Mouse (Mus musculus) ES-E14 (cell line): ENCODE measurements around the gene Igfbp6.

Experiments used
- MAFK ChIP-seq: IDR thresholded peaks from 2 replicates; pipeline ENCODE4 v1.6.1; 2014; ENCODE audit warnings: mild to moderate bottlenecking, low read depth, low read length, inconsistent platforms; ENCODE audit not compliant: insufficient read depth
- ZNF384 ChIP-seq: IDR thresholded peaks from 2 replicates; pipeline ENCODE4 v1.6.1; 2012; ENCODE audit warnings: low read depth, low read length, inconsistent platforms

- TF ChIP-seq MAFK (no peak), ZNF384 (no peak)
These were observed 32.7 kb upstream of the Igfbp6 start for GRCm38 (mm10) chr15:102111495-102111829.
